Mouse (Mus musculus) kidney, embryonic 16.5 days (tissue): ENCODE measurements around the gene Rhox2f. TPM values are rescaled to one million over a fixed set of nuclear protein-coding genes. Genes with fewer than 3 reads are reported as not detected.
"Not testable (repeated sequence)": the region's sequence is repeated elsewhere in the genome, so short reads cannot be mapped to it uniquely, and the experiment has no call there.

ENCODE experiments used
- ATAC-seq: fragments of 200-750 bp; cut with Nextera tagmentation; 2 replicates; pipeline ENCODE4 v1.8.0; 2017; ENCODE audit warnings: moderate TSS enrichment; ENCODE audit not compliant: low FRiP score, low TSS enrichment
- H3K27ac ChIP-seq: fragments of 300-500 bp; sonication (generic); 2 replicates; pipeline ENCODE4 v1.5.1; 2014; ENCODE audit warnings: low read length
- H3K27me3 ChIP-seq: fragments of 300-500 bp; sonication (generic); 2 replicates; pipeline ENCODE4 v1.6.1; 2014; ENCODE audit warnings: low read length, control low read depth, mixed read lengths; ENCODE audit not compliant: insufficient read depth
- H3K36me3 ChIP-seq: fragments of 300-500 bp; sonication (generic); 2 replicates; pipeline ENCODE4 v1.6.1; 2014; ENCODE audit warnings: low read length, control low read depth, mixed read lengths; ENCODE audit not compliant: insufficient read depth
- H3K4me1 ChIP-seq: fragments of 300-500 bp; sonication (generic); 2 replicates; pipeline ENCODE4 v1.6.1; 2014; ENCODE audit warnings: low read length, control low read depth, mixed read lengths; ENCODE audit not compliant: insufficient read depth
- H3K4me2 ChIP-seq: fragments of 300-500 bp; sonication (generic); replicated peaks from 2 replicates; pipeline ENCODE4 v1.6.1; 2014; ENCODE audit warnings: low read depth, low read length
- H3K4me3 ChIP-seq: fragments of 300-500 bp; sonication (generic); 2 replicates; pipeline ENCODE4 v1.5.1; 2014; ENCODE audit warnings: mild to moderate bottlenecking, low read length
- H3K9ac ChIP-seq: fragments of 300-500 bp; sonication (generic); replicated peaks from 2 replicates; pipeline ENCODE4 v1.6.1; 2014; ENCODE audit warnings: low read length
- H3K9me3 ChIP-seq: fragments of 300-500 bp; sonication (generic); 2 replicates; pipeline ENCODE4 v1.6.1; 2016; ENCODE audit warnings: low read length, control low read depth
- WGBS: fragments of 180-500 bp; shearing (Covaris S2); extraction: QIAGEN DNeasy Blood & Tissue Kit; methylation state at CpG from one replicate; pipeline ENCODE4 v1.1.7; 2014; 5-methylcytosine and 5-hydroxymethylcytosine counted together
- polyA plus RNA-seq: library from polyadenylated mRNA; unstranded; fragments of >200 nt; fragmentation: Nextera tagmentation; extraction: Ambion mirVana; gene quantifications from 2 replicates; pipeline ENCODE4 v1.2.1, GENCODE M21; 2015

Gene Rhox2f
- polyA plus RNA-seq = not detected in 2 replicates

GRCm38 (mm10) chrX:37571105-37571504, at the start of gene Rhox2f:
Gene Rhox2f, plus strand, starts transcription at chrX:37571405.
- not testable (repeated sequence) for ATAC-seq, H3K4me2 ChIP-seq, H3K9me3 ChIP-seq, H3K36me3 ChIP-seq, H3K4me3 ChIP-seq, H3K27ac ChIP-seq, H3K9ac ChIP-seq, H3K27me3 ChIP-seq, H3K4me1 ChIP-seq
- 97% methylated on average over 6 of the region's 8 CpGs for WGBS

DNA sequence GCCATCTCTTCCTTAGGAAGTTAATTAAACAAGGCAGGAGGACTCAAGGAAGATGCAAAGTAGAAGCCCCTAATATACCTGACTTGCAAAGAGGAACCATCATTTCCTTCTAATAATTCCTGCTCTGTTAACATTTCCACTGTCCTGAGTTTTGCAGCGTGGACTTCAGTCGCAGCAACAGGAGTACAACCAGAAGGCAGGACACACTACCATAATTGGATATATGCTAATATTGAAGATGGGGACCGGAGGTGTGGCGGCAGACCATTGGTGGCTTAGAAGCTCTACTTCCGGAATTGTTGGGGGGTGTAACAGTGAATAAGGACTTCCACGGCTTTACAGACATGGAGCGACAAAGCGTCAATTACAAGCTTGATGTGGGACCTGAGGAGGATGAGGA, 41.1 kb upstream of the Rhox2f start, which contains the start of gene Rhox2e:
Gene Rhox2e (plus strand): TSS at position 301 of the 400 bp plus-strand sequence.
- not testable (repeated sequence) for H3K27ac ChIP-seq, H3K27me3 ChIP-seq, H3K4me3 ChIP-seq, H3K4me1 ChIP-seq, ATAC-seq, H3K4me2 ChIP-seq, H3K9me3 ChIP-seq, H3K9ac ChIP-seq, H3K36me3 ChIP-seq
- 82% methylated on average over 2 of the region's 8 CpGs for WGBS

DNA sequence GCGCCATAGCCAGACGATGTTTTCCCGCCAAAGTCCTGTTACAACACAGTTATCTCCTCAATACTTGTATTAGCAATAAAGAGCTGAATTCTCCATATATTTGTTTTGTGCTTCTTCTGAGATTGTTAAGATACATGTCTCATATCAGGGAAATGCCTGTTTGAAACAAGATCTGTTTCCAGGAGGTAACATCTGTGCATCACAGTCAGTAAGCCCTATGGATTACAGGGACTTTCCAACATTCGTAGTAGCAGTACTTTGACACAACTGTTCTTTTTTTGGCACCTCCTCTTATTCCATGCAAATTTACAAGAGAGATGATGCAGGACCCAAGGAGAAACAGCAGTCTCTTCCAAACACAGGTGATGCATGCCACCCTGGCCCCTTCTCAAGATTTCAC, 29.5 kb upstream of the Rhox2f start, which contains the start of gene Rhox3e:
Gene Rhox3e (plus strand): TSS at position 301 of the 400 bp plus-strand sequence.
- not testable (repeated sequence) for H3K27me3 ChIP-seq, H3K9ac ChIP-seq, H3K4me1 ChIP-seq, H3K4me2 ChIP-seq, ATAC-seq, H3K4me3 ChIP-seq, H3K27ac ChIP-seq, H3K9me3 ChIP-seq, H3K36me3 ChIP-seq
- 100% methylated on average over 1 of the region's 4 CpGs for WGBS

- 83% methylated on average over 9 of the region's 18 CpGs for WGBS
- not testable (repeated sequence) for H3K27ac ChIP-seq, ATAC-seq
Observed at GRCm38 (mm10) chrX:37557112-37557511, 14.1 kb upstream of the Rhox2f start, which contains the start of gene Rhox4e. Gene Rhox4e, plus strand, starts transcription at chrX:37557412.

DNA sequence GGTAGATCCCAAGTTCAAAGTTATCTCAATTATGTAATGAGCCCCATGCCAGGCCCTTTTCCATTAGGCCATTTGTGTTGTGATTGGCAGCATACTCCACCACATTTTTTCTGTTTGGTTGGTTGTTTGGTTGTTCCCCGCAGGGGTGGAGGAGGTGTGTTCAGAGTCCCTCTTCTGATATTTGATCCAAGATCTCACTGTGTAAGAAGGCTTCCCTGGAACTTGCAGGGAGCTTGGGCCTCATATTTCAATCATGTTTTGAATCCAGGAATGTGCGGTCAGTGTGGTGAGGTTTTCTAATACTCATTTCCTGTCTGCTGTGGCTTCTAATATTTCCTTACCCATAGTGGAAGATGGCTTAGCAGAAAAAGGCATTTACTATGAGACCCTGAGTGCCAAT, 1.4 kb downstream of the Rhox2f start:
- not testable (repeated sequence) for ATAC-seq

More at GRCm38 (mm10) chrX:37557112-37557511, 14.1 kb upstream of the Rhox2f start, which contains the start of gene Rhox4e:
- not testable (repeated sequence) for H3K4me3 ChIP-seq, H3K36me3 ChIP-seq, H3K4me2 ChIP-seq, H3K4me1 ChIP-seq, H3K9me3 ChIP-seq, H3K9ac ChIP-seq, H3K27me3 ChIP-seq

GRCm38 (mm10) chrX:37580692-37581091, 9.5 kb downstream of the Rhox2f start, which contains the start of gene Rhox3f:
Gene Rhox3f, plus strand, starts transcription at chrX:37580992.
- not testable (repeated sequence) for H3K27me3 ChIP-seq, H3K4me2 ChIP-seq, H3K4me1 ChIP-seq, H3K4me3 ChIP-seq, H3K9me3 ChIP-seq, H3K27ac ChIP-seq, H3K36me3 ChIP-seq, H3K9ac ChIP-seq, ATAC-seq

More for the DNA sequence above, 1.4 kb downstream of the Rhox2f start:
- not testable (repeated sequence) for H3K4me2 ChIP-seq, H3K4me1 ChIP-seq, H3K9me3 ChIP-seq, H3K27ac ChIP-seq, H3K4me3 ChIP-seq, H3K27me3 ChIP-seq, H3K36me3 ChIP-seq, H3K9ac ChIP-seq
- 25% methylated on average over 2 of the region's 2 CpGs for WGBS

GRCm38 (mm10) chrX:37607604-37608003, 36.4 kb downstream of the Rhox2f start, which contains the start of gene Rhox4f:
Gene Rhox4f, minus strand, starts transcription at chrX:37607704.
- not testable (repeated sequence) for H3K4me1 ChIP-seq, H3K9ac ChIP-seq, H3K27ac ChIP-seq, ATAC-seq, H3K9me3 ChIP-seq, H3K4me2 ChIP-seq, H3K4me3 ChIP-seq, H3K27me3 ChIP-seq, H3K36me3 ChIP-seq
- 95% methylated on average over 15 of the region's 19 CpGs for WGBS

Other genes starting within 250 kb of the Rhox2f start
- gene Rhox3a2, start 191.4 kb upstream of the Rhox2f start, polyA plus RNA-seq = not detected in 2 replicates
- gene Rhox4a2, start 180.6 kb upstream of the Rhox2f start, polyA plus RNA-seq = not detected in 2 replicates
- gene Rhox2b, start 159.3 kb upstream of the Rhox2f start, polyA plus RNA-seq = not detected in 2 replicates
- not detected in 2 replicates for gene Rhox4b, start 138.9 kb upstream of the Rhox2f start, polyA plus RNA-seq
- not detected in 2 replicates for gene Rhox2c, start 117.7 kb upstream of the Rhox2f start, polyA plus RNA-seq
- gene Rhox3c, start 112.8 kb upstream of the Rhox2f start, polyA plus RNA-seq = not detected in 2 replicates
- gene Rhox4c, start 91.1 kb upstream of the Rhox2f start, polyA plus RNA-seq = not detected in 2 replicates
- not detected in 2 replicates for gene Rhox2d, start 78.0 kb upstream of the Rhox2f start, polyA plus RNA-seq
- gene Rhox4d, start 57.0 kb upstream of the Rhox2f start, polyA plus RNA-seq = not detected in 2 replicates
- not detected in 2 replicates for gene Rhox2e, start 41.0 kb upstream of the Rhox2f start, polyA plus RNA-seq
- not detected in 2 replicates for gene Rhox3e, start 29.4 kb upstream of the Rhox2f start, polyA plus RNA-seq
- not detected in 2 replicates for gene Rhox4e, start 14.0 kb upstream of the Rhox2f start, polyA plus RNA-seq
- gene Rhox3f, start 9.6 kb downstream of the Rhox2f start, polyA plus RNA-seq = not detected in 2 replicates
- gene Rhox4f, start 36.3 kb downstream of the Rhox2f start, polyA plus RNA-seq = not detected in 2 replicates
- not detected in 2 replicates for gene Rhox3g, start 57.2 kb downstream of the Rhox2f start, polyA plus RNA-seq
- gene Rhox2g, start 72.1 kb downstream of the Rhox2f start, polyA plus RNA-seq = not detected in 2 replicates
- gene Rhox4g, start 79.9 kb downstream of the Rhox2f start, polyA plus RNA-seq = not detected in 2 replicates
- gene Rhox3h, start 97.4 kb downstream of the Rhox2f start, polyA plus RNA-seq = not detected in 2 replicates
- gene Rhox2h, start 101.9 kb downstream of the Rhox2f start, polyA plus RNA-seq = not detected in 2 replicates
- gene Rhox5, start 233.4 kb downstream of the Rhox2f start, polyA plus RNA-seq = 0.90 and 1.6 TPM in 2 replicates